Mouse (Mus musculus) CD4-positive, CD25-positive, alpha-beta regulatory T cell, adult 2 months (primary cell): ENCODE results near the gene Tspan9.

Experiments used
- DNase-seq: peaks from one replicate; pipeline ENCODE4 v3.0.0-alpha.2; 2012; ENCODE audit warnings: low read depth, low spot score

The Tspan9 gene

GRCm38 (mm10) chr6:128076104-128077020 is 67.0 kb downstream of the Tspan9 start:
- no peak for DNase-seq

- no peak for DNase-seq
Measured at GRCm38 (mm10) chr6:128075453-128076003, 67.9 kb downstream of the Tspan9 start.

GRCm38 (mm10) chr6:128070921-128071558 is 72.4 kb downstream of the Tspan9 start:
- DNase-seq = no peak

GRCm38 (mm10) chr6:128070072-128070872 is 73.1 kb downstream of the Tspan9 start:
- DNase-seq = no peak

GRCm38 (mm10) chr6:128068144-128068543 is 75.2 kb downstream of the Tspan9 start:
- DNase-seq = no peak

- DNase-seq = no peak
Measured at GRCm38 (mm10) chr6:128065982-128066381, 77.4 kb downstream of the Tspan9 start.

GRCm38 (mm10) chr6:128063501-128063900 is 79.9 kb downstream of the Tspan9 start:
- DNase-seq = peak; percentile 38

- no peak for DNase-seq
Measured at GRCm38 (mm10) chr6:128062784-128063183, 80.6 kb downstream of the Tspan9 start.

- DNase-seq = no peak
Measured at GRCm38 (mm10) chr6:128062216-128062615, 81.2 kb downstream of the Tspan9 start.

GRCm38 (mm10) chr6:128061342-128061741 is 82.1 kb downstream of the Tspan9 start:
- DNase-seq = no peak

GRCm38 (mm10) chr6:128058570-128058969 is 84.8 kb downstream of the Tspan9 start:
- no peak for DNase-seq

- no peak for DNase-seq
Measured at GRCm38 (mm10) chr6:128058157-128058556, 85.2 kb downstream of the Tspan9 start.

- DNase-seq = no peak
Measured at GRCm38 (mm10) chr6:128053000-128053732, 90.2 kb downstream of the Tspan9 start.

GRCm38 (mm10) chr6:128047671-128048070 is 95.7 kb downstream of the Tspan9 start:
- DNase-seq = no peak

- no peak for DNase-seq
Measured at GRCm38 (mm10) chr6:128047239-128047638, 96.2 kb downstream of the Tspan9 start.

- DNase-seq = no peak
Measured at GRCm38 (mm10) chr6:128046799-128047198, 96.6 kb downstream of the Tspan9 start.

- no peak for DNase-seq
Measured at GRCm38 (mm10) chr6:128044691-128045090, 98.7 kb downstream of the Tspan9 start.

GRCm38 (mm10) chr6:128043486-128043885 is 99.9 kb downstream of the Tspan9 start:
- peak; percentile 13 for DNase-seq

- no peak for DNase-seq
Measured at GRCm38 (mm10) chr6:128041836-128042235, 101.6 kb downstream of the Tspan9 start.

GRCm38 (mm10) chr6:128039077-128039766 is 104.2 kb downstream of the Tspan9 start:
- DNase-seq = no peak
